Mouse (Mus musculus) olfactory bulb, adult 2 months (tissue): ENCODE data around the gene Ppan. TPM values are rescaled to one million over a fixed set of nuclear protein-coding genes. Genes with fewer than 3 reads are reported as not detected.

Experiments
- H3K27ac ChIP-seq: fragments of 200-500 bp; 2 replicates; pipeline ENCODE4 v1.5.1; 2012; ENCODE audit warnings: low read depth, low read length; ENCODE audit not compliant: insufficient read depth
- H3K4me1 ChIP-seq: fragments of 200-500 bp; 2 replicates; pipeline ENCODE4 v1.6.1; 2012; ENCODE audit warnings: low read length; ENCODE audit not compliant: control insufficient read depth, insufficient read depth
- H3K4me3 ChIP-seq: fragments of 200-500 bp; 2 replicates; pipeline ENCODE4 v1.5.1; 2012; ENCODE audit warnings: mild to moderate bottlenecking, low read depth, low read length, moderate library complexity; ENCODE audit not compliant: insufficient read depth
- CTCF ChIP-seq: fragments of 200-500 bp; IDR thresholded peaks from 2 replicates; pipeline ENCODE4 v1.5.1; 2012; ENCODE audit warnings: low read depth, mild to moderate bottlenecking, low read length, moderate library complexity; ENCODE audit not compliant: insufficient read depth
- POLR2A ChIP-seq: fragments of 200-500 bp; IDR thresholded peaks from 2 replicates; pipeline ENCODE4 v1.6.1; 2012; ENCODE audit warnings: mild to moderate bottlenecking, low read depth, low read length, moderate library complexity; ENCODE audit not compliant: insufficient read depth
- WGBS: fragments of 180-500 bp; shearing (Covaris S2); methylation state at CpG from one replicate; pipeline ENCODE4 v1.1.7; 2018; 5-methylcytosine and 5-hydroxymethylcytosine counted together
- polyA plus RNA-seq: library from polyadenylated mRNA; stranded (reverse); fragments of >200 nt; gene quantifications from 2 replicates; pipeline ENCODE4 v1.2.4, GENCODE M21; 2012; ENCODE audit warnings: low replicate concordance; ENCODE audit not compliant: missing spikeins, insufficient read depth, insufficient read length

Ppan gene
- polyA plus RNA-seq: not detected in 2 replicates

DNA sequence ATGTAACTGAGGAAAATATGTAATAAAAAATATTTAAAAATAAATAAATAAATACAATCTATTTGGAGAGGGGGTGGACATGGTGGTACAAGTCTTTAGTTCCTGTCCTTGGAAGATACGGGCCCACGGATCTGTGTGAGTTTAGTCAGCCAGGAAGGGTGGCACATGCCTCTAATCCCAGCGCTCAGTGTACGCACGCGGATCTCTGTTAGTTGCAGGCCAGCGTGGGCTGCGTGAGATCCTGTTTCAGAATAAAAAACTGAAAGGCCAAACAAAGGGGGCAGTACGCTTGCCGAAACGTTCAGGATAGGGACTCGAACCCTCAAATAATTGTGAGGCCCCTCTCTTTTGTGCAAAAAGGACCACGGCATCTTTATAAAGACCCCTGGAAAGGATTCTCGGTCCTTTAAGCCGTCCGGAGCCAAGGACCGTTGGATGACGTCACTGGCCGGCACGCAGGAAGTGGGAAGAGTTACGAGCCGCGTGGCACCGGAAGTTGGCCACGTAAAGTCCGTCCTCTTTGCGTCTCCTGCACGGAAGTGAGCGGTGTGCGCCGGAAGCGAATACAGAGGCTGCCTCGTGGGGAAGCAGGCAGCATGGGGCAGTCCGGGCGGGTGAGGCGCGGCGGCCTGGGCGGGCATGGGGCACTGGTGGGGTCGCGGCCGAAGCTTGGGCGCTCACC lies at the start of gene Ppan:
Gene Ppan (plus strand): TSS at position 472 of the 682 bp plus-strand sequence.
- H3K4me3 ChIP-seq: peak within 1 kb of the TSS; percentile 62
- under 1% methylated on average over 43 of the region's 43 CpGs for WGBS

DNA sequence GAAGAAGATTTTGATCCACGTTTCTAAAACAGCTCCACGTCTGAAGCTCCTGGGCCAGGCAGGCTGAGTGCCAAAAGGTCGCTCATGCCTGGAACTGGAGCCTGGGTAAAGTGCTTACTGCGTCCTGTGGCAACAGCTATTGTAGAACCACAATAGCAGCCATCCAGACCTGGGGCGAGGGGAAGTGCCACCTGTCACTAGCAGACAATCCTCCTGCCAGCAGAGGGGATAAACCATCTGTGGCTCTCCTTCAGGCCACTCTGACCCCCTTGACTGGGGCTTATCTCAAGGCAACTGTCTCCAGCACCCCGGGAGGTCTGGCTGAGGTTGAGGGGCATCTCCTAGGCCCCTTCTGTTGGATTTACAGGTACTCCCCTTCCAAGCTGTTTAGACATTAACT lies 49.0 kb upstream of the Ppan start:
- H3K4me1 ChIP-seq: no peaks in the 10 kb centered on the region
- no peak for TF ChIP-seq POLR2A
- no peak for TF ChIP-seq CTCF
- H3K27ac ChIP-seq: no peak overlapping the region
- H3K4me3 ChIP-seq: no peak overlapping the region
- WGBS: 62% methylated on average over 6 of the region's 6 CpGs

More for the DNA sequence above, at the start of gene Ppan:
- no peak for TF ChIP-seq CTCF
- peak; percentile 58 for TF ChIP-seq POLR2A
- Histone ChIP-seq H3K27ac (peak within 1 kb of the TSS; percentile 95), H3K4me1 (peaks cover 8% of the 10 kb centered on the region; the same call in 1 of the 2 replicates)

DNA sequence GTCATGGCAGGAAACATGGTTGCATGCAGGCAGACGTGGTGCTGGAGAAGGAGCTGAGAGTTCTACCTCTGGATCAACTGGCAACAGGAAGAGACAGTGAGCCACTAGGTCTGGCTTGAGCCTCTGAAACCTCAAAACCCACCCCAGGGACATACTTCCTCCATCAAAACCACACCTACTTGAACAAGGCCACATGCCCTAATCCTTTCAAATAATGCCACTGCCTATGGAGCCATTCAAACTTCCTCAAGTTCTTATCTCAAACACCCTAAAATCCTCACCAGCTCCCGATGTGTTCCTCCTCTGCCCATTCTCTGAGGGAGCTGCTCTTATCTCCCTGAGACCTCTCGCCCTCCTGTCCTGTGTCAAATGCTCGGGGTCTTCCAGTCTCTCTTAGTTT lies 45.8 kb upstream of the Ppan start:
- H3K27ac ChIP-seq: no peak overlapping the region
- TF ChIP-seq POLR2A (no peak), CTCF (0 out of 2 replicates have a peak, but pooled peaks have one; percentile 2)
- WGBS: 54% methylated on average over 4 of the region's 4 CpGs
- no peaks in the 10 kb centered on the region for H3K4me1 ChIP-seq
- H3K4me3 ChIP-seq: no peak overlapping the region

DNA sequence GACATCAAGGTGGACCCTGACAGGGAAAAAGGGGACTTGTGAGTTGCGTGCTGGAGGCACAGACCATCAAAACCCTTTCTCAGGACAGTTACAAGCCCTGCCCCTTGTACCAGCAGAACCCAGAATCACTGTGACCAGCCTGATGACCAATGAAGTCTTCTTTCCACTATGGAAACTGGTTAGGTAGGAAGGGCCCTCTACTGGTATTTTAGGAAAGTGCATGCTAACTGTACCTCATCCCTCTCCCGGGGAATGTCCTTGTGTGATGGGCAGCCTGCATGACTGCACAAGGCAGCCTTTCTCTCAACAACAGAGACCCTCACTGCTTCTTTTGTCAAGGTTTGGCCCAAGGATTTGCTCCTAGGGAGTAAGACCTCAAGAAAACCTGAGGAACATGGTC lies 45.3 kb upstream of the Ppan start:
- Histone ChIP-seq H3K4me1 (no peaks in the 10 kb centered on the region), H3K27ac (no peak overlapping the region), H3K4me3 (no peak overlapping the region)
- WGBS: 25% methylated on average over 2 of the region's 2 CpGs
- no peak for TF ChIP-seq POLR2A
- TF ChIP-seq CTCF: 0 out of 2 replicates have a peak, but pooled peaks have one; percentile 3

DNA sequence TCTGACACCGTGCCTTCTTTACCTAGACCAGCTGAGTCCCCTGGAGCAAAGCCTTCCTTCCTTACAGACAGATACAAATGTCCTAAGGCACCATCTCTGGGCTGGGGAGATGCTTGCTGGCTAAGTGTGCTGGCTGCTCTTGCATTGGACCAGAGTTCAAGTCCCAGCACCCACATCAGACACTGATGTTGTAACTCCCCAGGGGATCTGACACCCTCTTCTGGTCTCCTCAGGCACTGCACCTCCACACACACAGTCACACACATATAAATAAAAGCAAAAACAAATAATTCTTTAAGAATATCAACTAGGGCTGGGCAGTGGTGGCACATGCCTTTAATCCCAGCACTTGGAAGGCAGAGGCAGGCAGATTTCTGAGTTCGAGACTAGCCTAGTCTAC lies 37.8 kb upstream of the Ppan start:
- no peak overlapping the region for H3K27ac ChIP-seq
- no peaks in the 10 kb centered on the region for H3K4me1 ChIP-seq
- TF ChIP-seq CTCF (no peak), POLR2A (no peak)
- WGBS: 93% methylated on average over 2 of the region's 2 CpGs
- no peak overlapping the region for H3K4me3 ChIP-seq

DNA sequence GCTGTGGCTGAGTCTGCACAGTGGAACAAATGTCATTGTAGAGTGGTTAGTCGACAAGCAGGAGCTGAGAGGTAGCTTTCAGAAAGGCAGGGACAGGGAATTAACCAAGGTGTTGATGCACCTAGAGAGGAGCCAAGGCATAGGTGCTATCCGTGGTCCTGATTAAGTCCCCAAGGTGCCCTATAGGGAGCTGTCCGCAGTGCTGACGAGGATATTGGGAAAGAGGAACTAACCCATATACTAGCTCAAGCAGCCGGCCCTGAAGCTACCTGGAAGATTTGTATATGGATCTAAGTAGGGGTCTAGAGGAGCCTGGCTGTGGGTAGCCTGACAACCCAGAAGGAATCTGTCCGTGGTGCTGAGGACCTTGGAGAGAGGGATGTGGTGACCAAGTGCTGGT lies 30.8 kb upstream of the Ppan start:
- Histone ChIP-seq H3K27ac (no peak overlapping the region), H3K4me3 (no peak overlapping the region), H3K4me1 (no peaks in the 10 kb centered on the region)
- WGBS: 18% methylated on average over 6 of the region's 6 CpGs
- no peak for TF ChIP-seq CTCF
- no peak for TF ChIP-seq POLR2A

DNA sequence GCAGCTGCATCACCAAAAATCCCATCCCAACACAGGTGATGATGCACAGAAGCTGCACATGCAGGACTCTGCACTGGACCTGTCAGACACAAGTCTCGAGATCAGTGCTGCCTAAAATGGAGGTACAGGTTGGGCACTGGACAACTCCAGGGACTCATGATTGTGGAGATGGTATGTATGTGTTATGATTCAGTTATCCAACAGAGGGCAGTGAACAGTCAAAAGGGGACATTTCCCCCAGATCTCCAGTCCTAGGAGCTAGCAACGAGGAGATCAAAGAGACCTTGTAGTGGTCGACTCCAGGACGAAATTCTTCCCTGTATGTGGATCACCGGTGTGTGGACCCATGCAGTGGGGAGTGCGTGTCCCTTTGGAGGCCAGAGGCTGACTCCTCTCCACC lies 28.0 kb upstream of the Ppan start:
- TF ChIP-seq CTCF (no peak), POLR2A (no peak)
- Histone ChIP-seq H3K27ac (no peak overlapping the region), H3K4me1 (no peaks in the 10 kb centered on the region), H3K4me3 (no peak overlapping the region)
- WGBS: 43% methylated on average over 6 of the region's 6 CpGs

DNA sequence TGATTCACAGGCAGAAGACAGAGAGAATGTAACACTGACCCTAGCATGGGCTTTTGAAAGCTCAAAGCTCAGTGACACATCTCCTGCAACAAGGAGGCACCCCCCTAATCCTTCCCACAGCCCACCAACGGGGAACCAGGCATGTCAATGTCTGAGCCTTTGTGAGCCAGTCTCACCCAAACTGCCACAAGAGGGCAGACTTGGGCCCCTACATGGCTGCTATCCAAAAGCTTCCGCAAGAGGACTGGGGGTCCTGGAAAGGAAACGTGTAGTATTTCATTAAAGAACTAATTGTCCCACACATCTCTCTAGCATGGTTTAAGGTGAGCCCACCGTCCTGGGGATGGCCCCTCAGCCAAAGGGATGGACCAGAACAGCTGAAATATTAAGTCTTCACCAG lies 26.2 kb upstream of the Ppan start:
- WGBS: 17% methylated on average over 4 of the region's 4 CpGs
- TF ChIP-seq CTCF: 0 out of 2 replicates have a peak, but pooled peaks have one; percentile 18
- no peak for TF ChIP-seq POLR2A
- no peaks in the 10 kb centered on the region for H3K4me1 ChIP-seq

DNA sequence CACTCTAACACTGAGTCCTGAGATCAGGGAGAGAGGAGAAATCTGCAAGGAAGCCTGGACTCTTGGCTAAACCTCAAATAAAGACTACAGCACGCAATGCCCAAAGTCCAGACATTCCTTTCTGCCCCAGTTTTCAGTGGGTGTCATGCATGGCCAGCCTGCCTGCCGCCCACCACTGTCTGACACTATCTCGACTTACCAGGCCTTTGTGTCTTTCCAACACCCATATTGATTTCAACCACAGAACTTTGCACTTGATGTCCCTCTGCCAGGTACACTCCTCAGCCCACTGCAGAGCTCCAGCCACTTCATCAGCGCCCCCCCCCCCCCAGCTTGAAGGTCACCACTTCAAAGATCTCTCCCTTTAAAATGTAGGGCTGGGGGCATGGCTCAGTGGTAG lies 25.8 kb upstream of the Ppan start:
- no peak overlapping the region for H3K4me3 ChIP-seq
- no peak overlapping the region for H3K27ac ChIP-seq
- TF ChIP-seq POLR2A (no peak), CTCF (no peak)
- WGBS: 65% methylated on average over 4 of the region's 4 CpGs
- H3K4me1 ChIP-seq: no peaks in the 10 kb centered on the region

More for the DNA sequence above, 26.2 kb upstream of the Ppan start:
- Histone ChIP-seq H3K27ac (no peak overlapping the region), H3K4me3 (no peak overlapping the region)
